Mouse (Mus musculus): Measurements from ENCODE around the gene P2ry10b.

DNA sequence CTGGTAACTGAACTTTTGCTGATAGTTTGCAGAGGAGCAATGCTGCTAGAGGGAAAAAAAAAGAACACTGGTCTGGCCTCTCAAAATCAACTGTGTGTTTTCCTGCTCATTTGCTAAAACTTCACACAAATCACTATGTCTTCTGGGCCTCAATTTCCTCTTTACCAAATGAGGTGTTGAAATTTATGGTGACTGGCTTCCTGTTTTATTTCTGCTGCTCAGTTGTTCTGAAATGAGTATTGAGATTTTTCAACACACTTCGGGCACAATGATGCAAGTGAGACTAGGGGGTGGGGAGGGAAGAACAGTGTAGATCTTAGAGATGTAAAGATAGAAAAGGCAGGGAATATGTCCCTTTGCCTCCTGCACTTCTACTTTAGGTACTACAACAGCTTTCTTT, 30.0 kb downstream of the P2ry10b start:
- TF ChIP-seq POLR2A (IDR thresholded peaks at IDR 0.05; ENCODE audit: extremely low read depth, insufficient read depth, low read length) (no peak), CTCF (IDR thresholded peaks at IDR 0.05; ENCODE audit: low read depth, low read length) (no peak)
